Mouse (Mus musculus): ENCODE results near the gene Sdhaf2. TPM values are rescaled to one million over a fixed set of nuclear protein-coding genes. Genes with fewer than 3 reads are reported as not detected.

The Sdhaf2 gene
- total and polyA plus RNA-seq, 2 experiments from 2014 or later = 51.1 to 59.5 TPM

GRCm38 (mm10) chr19:10497512-10498160 is 28.3 kb downstream of the Sdhaf2 start:
- no peak overlapping the region for H3K4me3 ChIP-seq (ENCODE audit: low read depth, low read length)
- no peak overlapping the region for H3K27ac ChIP-seq (ENCODE audit: low read depth, low read length)
- WGBS = 57% methylated on average over 8 of the region's 8 CpGs
- DNase-seq = no peak
- no peak for TF ChIP-seq CTCF (IDR thresholded peaks at IDR 0.05; ENCODE audit: low read depth)
- no peaks in the 10 kb centered on the region for H3K27me3 ChIP-seq (ENCODE audit: insufficient read depth, low read length)
- no peaks in the 10 kb centered on the region for H3K9me3 ChIP-seq (ENCODE audit: low read length)
- H3K36me3 ChIP-seq (ENCODE audit: insufficient read depth) = peaks cover 30% of the 10 kb centered on the region
- no peaks in the 10 kb centered on the region for H3K4me1 ChIP-seq (ENCODE audit: insufficient read depth)
- no peak overlapping the region for H3K4me2 ChIP-seq (ENCODE audit: low read depth)
- H3K9ac ChIP-seq = no peak overlapping the region
- ATAC-seq = 0 out of 2 replicates have a peak, but pooled peaks have one; percentile 13

GRCm38 (mm10) chr19:10496976-10497375 is 29.0 kb downstream of the Sdhaf2 start:
- Histone ChIP-seq H3K4me1 (ENCODE audit: insufficient read depth) (no peaks in the 10 kb centered on the region), H3K9me3 (ENCODE audit: low read length) (no peaks in the 10 kb centered on the region), H3K4me2 (ENCODE audit: low read depth) (no peak overlapping the region), H3K4me3 (ENCODE audit: low read depth, low read length) (no peak overlapping the region), H3K36me3 (ENCODE audit: insufficient read depth) (peaks cover 28% of the 10 kb centered on the region), H3K27me3 (ENCODE audit: insufficient read depth, low read length) (no peaks in the 10 kb centered on the region), H3K9ac (no peak overlapping the region), H3K27ac (ENCODE audit: low read depth, low read length) (no peak overlapping the region)
- ATAC-seq (0 out of 2 replicates have a peak, but pooled peaks have one; percentile 28), DNase-seq (no peak)
- no peak for TF ChIP-seq CTCF (IDR thresholded peaks at IDR 0.05; ENCODE audit: low read depth)
- WGBS = 34% methylated on average over 2 of the region's 2 CpGs

GRCm38 (mm10) chr19:10495670-10496069 is 30.3 kb downstream of the Sdhaf2 start:
- Histone ChIP-seq H3K4me1 (ENCODE audit: insufficient read depth) (no peaks in the 10 kb centered on the region), H3K9me3 (ENCODE audit: low read length) (no peaks in the 10 kb centered on the region), H3K36me3 (ENCODE audit: insufficient read depth) (peaks cover 15% of the 10 kb centered on the region), H3K27ac (ENCODE audit: low read depth, low read length) (no peak overlapping the region), H3K4me3 (ENCODE audit: low read depth, low read length) (no peak overlapping the region), H3K4me2 (ENCODE audit: low read depth) (no peak overlapping the region), H3K9ac (no peak overlapping the region), H3K27me3 (ENCODE audit: insufficient read depth, low read length) (no peaks in the 10 kb centered on the region)
- WGBS = 97% methylated on average over 1 of the region's 1 CpGs
- TF ChIP-seq CTCF (IDR thresholded peaks at IDR 0.05; ENCODE audit: low read depth) = no peak
- ATAC-seq = no peak
- DNase-seq = no peak

- Histone ChIP-seq H3K4me1 (ENCODE audit: insufficient read depth) (no peaks in the 10 kb centered on the region), H3K4me3 (ENCODE audit: low read depth, low read length) (no peak overlapping the region), H3K4me2 (ENCODE audit: low read depth) (no peak overlapping the region), H3K9me3 (ENCODE audit: low read length) (no peaks in the 10 kb centered on the region), H3K9ac (no peak overlapping the region), H3K27me3 (ENCODE audit: insufficient read depth, low read length) (no peaks in the 10 kb centered on the region), H3K36me3 (ENCODE audit: insufficient read depth) (no peaks in the 10 kb centered on the region), H3K27ac (ENCODE audit: low read depth, low read length) (no peak overlapping the region)
- WGBS = 22% methylated on average over 9 of the region's 9 CpGs
- ATAC-seq = peak; percentile 80
- peak; percentile 87 for DNase-seq
- TF ChIP-seq CTCF (IDR thresholded peaks at IDR 0.05; ENCODE audit: low read depth) = peak; percentile 96
Measured at GRCm38 (mm10) chr19:10486264-10486738, 39.6 kb downstream of the Sdhaf2 start.

- WGBS = 25% methylated on average over 6 of the region's 6 CpGs
- Histone ChIP-seq H3K9me3 (ENCODE audit: low read length) (no peaks in the 10 kb centered on the region), H3K36me3 (ENCODE audit: insufficient read depth) (no peaks in the 10 kb centered on the region), H3K9ac (no peak within 1 kb of the TSS), H3K27ac (ENCODE audit: low read depth, low read length) (no peak within 1 kb of the TSS), H3K27me3 (ENCODE audit: insufficient read depth, low read length) (no peaks in the 10 kb centered on the region), H3K4me1 (ENCODE audit: insufficient read depth) (no peaks in the 10 kb centered on the region), H3K4me2 (ENCODE audit: low read depth) (no peak within 1 kb of the TSS), H3K4me3 (ENCODE audit: low read depth, low read length) (no peak within 1 kb of the TSS)
- TF ChIP-seq CTCF (IDR thresholded peaks at IDR 0.05; ENCODE audit: low read depth) = no peak
- ATAC-seq (peak; percentile 70), DNase-seq (peak; percentile 46)
Measured at GRCm38 (mm10) chr19:10482703-10483102, 43.2 kb downstream of the Sdhaf2 start, which contains the start of gene Ppp1r32. Gene Ppp1r32, minus strand, starts transcription at chr19:10482928.

- no peak for ATAC-seq
- DNase-seq = no peak
- H3K27ac ChIP-seq (ENCODE audit: low read depth, low read length) = no peak overlapping the region
- H3K9me3 ChIP-seq (ENCODE audit: low read length) = no peaks in the 10 kb centered on the region
- H3K36me3 ChIP-seq (ENCODE audit: insufficient read depth) = no peaks in the 10 kb centered on the region
- H3K4me1 ChIP-seq (ENCODE audit: insufficient read depth) = no peaks in the 10 kb centered on the region
- no peaks in the 10 kb centered on the region for H3K27me3 ChIP-seq (ENCODE audit: insufficient read depth, low read length)
- no peak overlapping the region for H3K4me3 ChIP-seq (ENCODE audit: low read depth, low read length)
- TF ChIP-seq CTCF (IDR thresholded peaks at IDR 0.05; ENCODE audit: low read depth) = no peak
- H3K9ac ChIP-seq = no peak overlapping the region
- H3K4me2 ChIP-seq (ENCODE audit: low read depth) = no peak overlapping the region
- 63% methylated on average over 4 of the region's 4 CpGs for WGBS
Measured at GRCm38 (mm10) chr19:10479541-10479940, 46.4 kb downstream of the Sdhaf2 start.

- H3K36me3 ChIP-seq (ENCODE audit: insufficient read depth) = no peaks in the 10 kb centered on the region
- H3K27me3 ChIP-seq (ENCODE audit: insufficient read depth, low read length) = no peaks in the 10 kb centered on the region
- DNase-seq (no peak), ATAC-seq (no peak)
- no peak overlapping the region for H3K4me3 ChIP-seq (ENCODE audit: low read depth, low read length)
- 0 out of 2 replicates have a peak, but pooled peaks have one; percentile 12 for TF ChIP-seq CTCF (IDR thresholded peaks at IDR 0.05; ENCODE audit: low read depth)
- no peaks in the 10 kb centered on the region for H3K4me1 ChIP-seq (ENCODE audit: insufficient read depth)
- no peak overlapping the region for H3K9ac ChIP-seq
- H3K9me3 ChIP-seq (ENCODE audit: low read length) = no peaks in the 10 kb centered on the region
- no peak overlapping the region for H3K4me2 ChIP-seq (ENCODE audit: low read depth)
- no peak overlapping the region for H3K27ac ChIP-seq (ENCODE audit: low read depth, low read length)
- 20% methylated on average over 6 of the region's 6 CpGs for WGBS
Measured at GRCm38 (mm10) chr19:10473779-10474178, 52.2 kb downstream of the Sdhaf2 start.

All from forebrain, postnatal 0 days (tissue).